Mouse (Mus musculus): ENCODE data around the gene Tusc2. TPM values are rescaled to one million over a fixed set of nuclear protein-coding genes. Genes with fewer than 3 reads are reported as not detected.

Gene Tusc2
- polyA plus RNA-seq, 1 experiment, result 23.6 TPM

GRCm38 (mm10) chr9:107583174-107583573 lies 20.1 kb downstream of the Tusc2 start:
- Histone ChIP-seq H3K4me3 (ENCODE audit: insufficient read depth, low read length) (no peak overlapping the region), H3K27ac (ENCODE audit: insufficient read depth, low read depth, low read length) (no peak overlapping the region), H3K4me1 (ENCODE audit: control insufficient read depth, insufficient read depth, low read length) (peaks cover 21% of the 10 kb centered on the region)
- TF ChIP-seq CTCF (IDR thresholded peaks at IDR 0.05; ENCODE audit: low read depth, low read length), result no peak
- TF ChIP-seq POLR2A (IDR thresholded peaks at IDR 0.05; ENCODE audit: borderline replicate concordance, low read depth, low read length), result no peak

DNA sequence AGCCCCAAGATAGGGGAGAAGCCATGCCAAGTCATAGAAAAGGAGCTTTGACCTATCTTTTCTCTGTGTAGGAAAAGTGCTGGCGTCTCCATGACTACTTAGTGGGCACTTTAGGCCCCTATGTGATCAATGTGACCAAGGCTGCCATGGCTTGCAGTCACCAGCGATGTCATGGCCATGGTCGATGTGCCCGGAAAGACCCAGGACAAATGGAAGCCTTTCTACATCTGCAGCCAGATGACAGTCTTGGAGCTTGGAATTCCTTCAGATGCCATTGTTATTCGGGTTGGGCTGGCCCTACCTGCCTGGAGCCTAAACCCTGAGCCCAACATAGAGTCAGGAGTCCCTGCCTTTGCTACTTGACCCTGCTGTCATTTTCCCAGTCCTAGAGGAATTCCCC lies 23.4 kb downstream of the Tusc2 start:
- Histone ChIP-seq H3K27ac (ENCODE audit: insufficient read depth, low read depth, low read length) (no peak overlapping the region), H3K4me3 (ENCODE audit: insufficient read depth, low read length) (peak overlapping the region; percentile 55; the same call in 1 of the 2 replicates), H3K4me1 (ENCODE audit: control insufficient read depth, insufficient read depth, low read length) (peaks cover 17% of the 10 kb centered on the region)
- TF ChIP-seq POLR2A (IDR thresholded peaks at IDR 0.05; ENCODE audit: borderline replicate concordance, low read depth, low read length) (no peak), CTCF (IDR thresholded peaks at IDR 0.05; ENCODE audit: low read depth, low read length) (no peak)

- Histone ChIP-seq H3K27ac (ENCODE audit: insufficient read depth, low read depth, low read length) (peak within 1 kb of the TSS; percentile 54), H3K4me3 (ENCODE audit: insufficient read depth, low read length) (peak within 1 kb of the TSS; percentile 79), H3K4me1 (ENCODE audit: control insufficient read depth, insufficient read depth, low read length) (peaks cover 14% of the 10 kb centered on the region)
- no peak for TF ChIP-seq CTCF (IDR thresholded peaks at IDR 0.05; ENCODE audit: low read depth, low read length)
- TF ChIP-seq POLR2A (IDR thresholded peaks at IDR 0.05; ENCODE audit: borderline replicate concordance, low read depth, low read length), result no peak
Measured at GRCm38 (mm10) chr9:107586974-107587832, 24.1 kb downstream of the Tusc2 start, which contains the start of gene Ifrd2. Gene Ifrd2 (plus strand): TSS chr9:107587642.

DNA sequence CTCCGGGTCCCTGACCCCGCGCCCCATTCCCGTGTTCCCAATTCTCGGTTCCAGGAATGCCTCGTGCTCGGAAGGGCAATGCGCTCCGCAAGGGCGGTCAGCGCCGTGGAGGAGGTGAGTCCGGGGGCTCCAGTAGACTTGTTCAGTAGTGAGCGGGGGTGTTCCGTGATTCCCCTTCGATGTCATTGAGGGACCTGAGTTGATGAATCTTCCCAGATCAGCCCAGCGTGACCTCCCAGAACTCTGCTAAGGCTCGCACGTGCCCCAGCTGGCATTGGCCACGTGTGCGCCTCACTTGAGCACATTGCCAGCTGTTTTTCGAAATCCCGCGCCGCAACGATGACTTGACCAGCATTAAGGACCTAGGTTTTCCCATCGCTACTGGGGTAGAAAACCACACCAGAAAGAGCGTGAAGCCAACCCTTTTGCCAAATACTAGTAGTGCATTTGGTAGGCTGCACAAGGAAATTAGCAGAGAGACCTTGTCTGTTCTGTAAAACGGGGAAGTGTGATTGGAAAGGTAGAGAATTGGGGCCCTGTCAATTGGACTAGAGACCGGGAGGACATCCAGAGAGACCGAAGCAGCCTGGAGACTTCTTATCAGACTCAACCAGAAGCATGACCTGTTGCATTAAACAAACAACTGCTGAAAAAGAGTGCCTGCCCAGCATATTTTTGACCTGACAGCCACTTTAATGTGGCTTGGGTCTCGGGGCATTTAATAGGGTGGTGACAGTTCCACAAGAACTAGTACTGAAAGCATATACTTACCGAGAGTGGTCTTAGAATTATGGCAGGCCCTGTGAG lies 25.0 kb downstream of the Tusc2 start:
- peak overlapping the region; percentile 79 for H3K4me3 ChIP-seq (ENCODE audit: insufficient read depth, low read length)
- H3K4me1 ChIP-seq (ENCODE audit: control insufficient read depth, insufficient read depth, low read length), result peaks cover 14% of the 10 kb centered on the region
- peak overlapping the region; percentile 54 for H3K27ac ChIP-seq (ENCODE audit: insufficient read depth, low read depth, low read length)
- TF ChIP-seq POLR2A (IDR thresholded peaks at IDR 0.05; ENCODE audit: borderline replicate concordance, low read depth, low read length) (no peak), CTCF (IDR thresholded peaks at IDR 0.05; ENCODE audit: low read depth, low read length) (no peak)

DNA sequence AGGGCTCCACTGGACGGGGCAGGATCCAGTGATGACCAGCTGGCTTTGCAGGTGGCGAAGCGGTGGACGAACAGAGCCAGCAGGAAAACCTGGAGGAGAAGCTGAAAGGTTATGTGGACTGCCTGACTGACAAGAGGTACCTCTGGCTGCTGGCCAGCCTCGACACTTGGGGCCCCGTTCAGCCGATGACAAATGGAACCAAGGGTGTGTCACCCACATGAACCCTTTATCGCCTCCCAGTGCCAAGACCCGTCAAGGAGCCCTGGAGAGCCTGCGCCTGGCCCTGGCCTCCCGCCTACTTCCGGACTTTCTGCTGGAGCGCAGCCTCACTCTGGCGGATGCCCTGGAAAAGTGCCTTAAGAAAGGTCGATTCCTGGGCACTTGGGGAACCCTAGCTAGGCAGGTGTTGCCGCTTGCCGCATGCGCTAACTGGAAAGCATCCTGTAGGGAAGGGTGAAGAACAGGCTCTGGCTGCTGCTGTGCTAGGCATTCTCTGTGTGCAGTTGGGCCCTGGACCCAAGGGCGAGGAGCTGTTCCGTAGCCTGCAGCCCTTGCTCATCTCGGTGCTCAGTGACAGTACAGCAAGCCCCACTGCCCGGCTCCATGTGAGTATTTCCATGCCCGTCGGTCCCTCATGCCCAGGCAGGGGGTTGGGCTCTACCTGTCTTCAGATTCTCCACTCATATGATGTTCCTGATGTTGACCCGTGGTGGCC lies 27.2 kb downstream of the Tusc2 start:
- H3K4me1 ChIP-seq (ENCODE audit: control insufficient read depth, insufficient read depth, low read length), result peaks cover 14% of the 10 kb centered on the region

GRCm38 (mm10) chr9:107590773-107591060 lies 27.7 kb downstream of the Tusc2 start:
- H3K4me1 ChIP-seq (ENCODE audit: control insufficient read depth, insufficient read depth, low read length), result peaks cover 14% of the 10 kb centered on the region
- H3K4me3 ChIP-seq (ENCODE audit: insufficient read depth, low read length), result no peak overlapping the region
- no peak overlapping the region for H3K27ac ChIP-seq (ENCODE audit: insufficient read depth, low read depth, low read length)
- TF ChIP-seq CTCF (IDR thresholded peaks at IDR 0.05; ENCODE audit: low read depth, low read length) (no peak), POLR2A (IDR thresholded peaks at IDR 0.05; ENCODE audit: borderline replicate concordance, low read depth, low read length) (no peak)

More for the DNA sequence above, 27.2 kb downstream of the Tusc2 start:
- TF ChIP-seq POLR2A (IDR thresholded peaks at IDR 0.05; ENCODE audit: borderline replicate concordance, low read depth, low read length) (no peak), CTCF (IDR thresholded peaks at IDR 0.05; ENCODE audit: low read depth, low read length) (no peak)
- H3K27ac ChIP-seq (ENCODE audit: insufficient read depth, low read depth, low read length), result no peak overlapping the region
- H3K4me3 ChIP-seq (ENCODE audit: insufficient read depth, low read length), result no peak overlapping the region

DNA sequence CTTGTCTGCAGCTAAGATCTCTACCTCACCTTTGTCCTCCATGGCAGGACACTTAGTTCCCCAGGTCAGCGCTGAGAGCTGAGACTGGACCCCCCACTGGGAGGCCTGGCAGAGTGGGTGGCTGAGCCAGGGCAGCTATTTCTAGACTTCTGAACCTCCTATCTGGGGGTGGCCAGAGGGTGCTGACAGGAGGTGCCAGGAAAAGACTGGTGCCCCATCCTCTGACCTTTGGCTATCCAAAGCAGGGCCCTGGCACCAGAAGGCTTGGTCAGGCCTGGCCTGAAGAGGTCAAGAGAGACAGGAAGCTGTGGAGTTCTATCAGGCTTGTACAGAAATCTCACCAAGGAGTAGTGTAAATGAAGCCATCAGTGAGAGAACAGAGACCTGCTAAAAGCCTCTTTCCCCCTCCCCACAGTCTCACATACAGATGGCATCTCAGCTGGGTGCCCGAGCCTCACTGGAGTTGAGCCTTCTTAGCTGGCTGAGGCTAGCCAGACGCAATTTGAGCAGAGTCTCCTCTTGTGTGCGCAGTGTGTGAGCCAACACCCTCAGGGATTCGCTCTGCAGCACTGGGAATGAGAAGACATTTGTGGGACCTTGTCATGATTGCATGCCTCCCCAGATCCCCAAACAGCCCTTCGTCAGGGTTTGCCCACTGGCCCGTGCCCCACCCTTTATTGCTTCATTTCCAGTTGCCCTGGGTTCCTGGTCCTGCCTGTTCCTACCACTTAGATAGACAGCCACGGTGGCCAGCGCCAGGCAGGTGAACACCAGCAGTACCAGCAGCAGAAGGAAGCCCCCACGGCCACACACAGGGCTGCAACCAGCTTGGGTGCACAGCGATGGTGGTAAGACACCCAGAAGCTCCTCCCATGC lies 30.3 kb downstream of the Tusc2 start:
- Histone ChIP-seq H3K27ac (ENCODE audit: insufficient read depth, low read depth, low read length) (no peak overlapping the region), H3K4me3 (ENCODE audit: insufficient read depth, low read length) (no peak overlapping the region), H3K4me1 (ENCODE audit: control insufficient read depth, insufficient read depth, low read length) (peaks cover 28% of the 10 kb centered on the region)
- TF ChIP-seq POLR2A (IDR thresholded peaks at IDR 0.05; ENCODE audit: borderline replicate concordance, low read depth, low read length) (no peak), CTCF (IDR thresholded peaks at IDR 0.05; ENCODE audit: low read depth, low read length) (no peak)

DNA sequence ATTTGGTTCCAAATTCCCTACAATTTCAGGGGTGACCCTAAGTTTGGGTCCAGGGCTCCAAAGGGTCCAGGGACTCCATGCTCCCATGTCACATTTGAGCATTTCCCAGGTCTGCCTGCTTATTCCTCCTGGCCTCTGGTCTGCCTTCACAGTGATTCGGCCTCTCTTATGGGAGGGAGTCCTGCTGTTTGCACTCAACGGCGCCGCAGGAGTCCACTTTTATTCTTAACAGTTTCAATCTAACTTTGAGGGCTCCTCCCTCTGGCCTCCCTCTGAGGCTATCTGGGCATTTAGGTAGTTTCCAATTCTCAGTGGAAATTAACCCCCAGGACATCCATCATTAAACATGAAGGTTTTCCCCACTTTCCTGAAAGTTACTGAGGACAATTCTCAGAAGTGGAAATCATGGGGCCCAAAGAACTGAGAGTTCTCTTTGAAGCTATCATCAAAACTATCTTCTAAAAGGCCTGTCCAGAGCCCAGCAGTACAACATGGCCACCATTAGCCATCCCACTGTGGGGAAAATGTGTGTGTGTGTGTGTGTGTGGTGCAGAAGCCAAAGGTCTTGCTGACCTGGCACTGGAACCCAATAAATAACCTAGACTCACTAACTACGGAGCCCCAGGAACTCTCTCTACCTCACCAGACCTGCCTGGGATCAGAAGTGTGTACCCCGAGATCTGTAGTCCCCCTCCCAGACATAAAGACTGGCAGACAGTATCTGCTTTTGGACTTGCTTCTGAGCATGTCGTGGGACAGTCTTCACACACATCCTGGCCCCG lies 31.4 kb downstream of the Tusc2 start:
- TF ChIP-seq CTCF (IDR thresholded peaks at IDR 0.05; ENCODE audit: low read depth, low read length) (no peak), POLR2A (IDR thresholded peaks at IDR 0.05; ENCODE audit: borderline replicate concordance, low read depth, low read length) (no peak)
- peaks cover 21% of the 10 kb centered on the region for H3K4me1 ChIP-seq (ENCODE audit: control insufficient read depth, insufficient read depth, low read length)
- H3K27ac ChIP-seq (ENCODE audit: insufficient read depth, low read depth, low read length), result no peak overlapping the region
- H3K4me3 ChIP-seq (ENCODE audit: insufficient read depth, low read length), result no peak overlapping the region
